In the genomic region with DNA sequence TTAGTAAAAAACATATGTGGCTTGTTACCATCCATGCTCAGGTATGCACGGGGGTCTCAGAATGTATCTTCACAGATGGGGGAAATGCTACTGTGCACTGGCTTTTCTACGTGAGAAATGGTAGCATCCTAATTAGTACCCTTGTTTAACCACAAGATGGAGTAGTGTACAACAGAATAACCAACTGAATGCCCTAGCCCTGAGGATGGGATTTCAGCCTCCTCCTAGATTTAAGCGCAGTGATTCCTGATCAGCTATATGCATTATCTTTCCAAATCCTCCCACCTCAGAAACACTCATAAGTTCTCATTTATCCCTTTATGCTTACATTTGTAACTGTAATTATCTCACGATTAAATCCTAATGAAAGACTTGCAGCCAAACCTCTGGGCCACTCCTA, we compare ENCODE assay signal across 9 mouse cellular contexts. TPM values are rescaled to one million over a fixed set of nuclear protein-coding genes. Genes with fewer than 3 reads are reported as not detected.
DNase-seq lines count a peak whose midpoint lies in the region; ATAC-seq and TF ChIP-seq lines count a peak whose summit lies in the region.
"Had no signal": no experiment of that assay in that cellular context is flagged by ENCODE, and none has a peak within 500 bp of the region (broad histone marks: within the 10 kb centered on the region; RNA-seq: fewer than 3 reads in every experiment).

No protein-coding gene starts in this region.

- no peak overlapping the region for H3K27ac ChIP-seq in cerebellum, adult 2 months (ENCODE audit: insufficient read depth, low read length)
- H3K27ac ChIP-seq in liver, embryonic 14.5 days, result no peak overlapping the region
- H3K27ac ChIP-seq in liver, embryonic 12.5 days, result no peak overlapping the region
- H3K27ac ChIP-seq in forebrain, embryonic 12.5 days, result no peak overlapping the region
- H3K27ac ChIP-seq: heart, embryonic 13.5 days had no signal

- no peak for ATAC-seq in liver, embryonic 14.5 days (ENCODE audit: insufficient read depth)
- ATAC-seq in liver, embryonic 12.5 days, result no peak
- peak; percentile 81 for ATAC-seq in forebrain, embryonic 12.5 days (ENCODE audit: low FRiP score)

- no peak for TF ChIP-seq POLR2A in cerebellum, adult 2 months (IDR thresholded peaks at IDR 0.05; ENCODE audit: borderline replicate concordance, insufficient read depth, low read length)

- TF ChIP-seq EP300 in liver, embryonic 14.5 days (IDR thresholded peaks at IDR 0.05; ENCODE audit: low read depth), result no peak

- H3K36me3 ChIP-seq in liver, embryonic 14.5 days (replicated peaks; ENCODE audit: control insufficient read depth, insufficient read depth, low read depth), result no peaks in the 10 kb centered on the region
- no peaks in the 10 kb centered on the region for H3K36me3 ChIP-seq in liver, embryonic 12.5 days
- no peaks in the 10 kb centered on the region for H3K36me3 ChIP-seq in forebrain, embryonic 12.5 days (replicated peaks)
- H3K36me3 ChIP-seq: heart, embryonic 13.5 days had no signal

- no peaks in the 10 kb centered on the region for H3K9me3 ChIP-seq in liver, embryonic 14.5 days (ENCODE audit: control insufficient read depth, low read length)
- H3K9me3 ChIP-seq in liver, embryonic 12.5 days (replicated peaks), result no peaks in the 10 kb centered on the region
- no peaks in the 10 kb centered on the region for H3K9me3 ChIP-seq in forebrain, embryonic 12.5 days
- H3K9me3 ChIP-seq: heart, embryonic 13.5 days had no signal

- DNase-seq in cerebellum, adult 2 months, result peak in 1 of 2 experiments; percentile 24
- DNase-seq in cerebellum, adult 11-12 months, result no peak
- no peak for DNase-seq in liver, embryonic 14.5 days (ENCODE audit: low read depth in 3 of 3, low spot score in 3 of 3)
- peak; percentile 54 for DNase-seq in mesoderm, embryonic 11.5 days (ENCODE audit: low read depth, low spot score)
- DNase-seq in spleen, adult 12 weeks (ENCODE audit: low spot score), result no peak
- DNase-seq in ovary, postnatal 36 days (ENCODE audit: low spot score), result no peak

- H3K4me1 ChIP-seq in cerebellum, adult 2 months (ENCODE audit: control insufficient read depth, insufficient read depth, low read length), result no peaks in the 10 kb centered on the region
- H3K4me1 ChIP-seq in liver, embryonic 14.5 days (replicated peaks; ENCODE audit: control insufficient read depth in 2 of 2, insufficient read depth in 2 of 2, low read length in 1 of 2), result no peaks in the 10 kb centered on the region
- H3K4me1 ChIP-seq in liver, embryonic 12.5 days, result no peaks in the 10 kb centered on the region
- peaks cover 4% of the 10 kb centered on the region; the same call in 1 of the 2 replicates for H3K4me1 ChIP-seq in forebrain, embryonic 12.5 days

- H3K27me3 ChIP-seq in cerebellum, adult 2 months (ENCODE audit: control insufficient read depth, insufficient read depth, low read length), result no peaks in the 10 kb centered on the region; the same call in 1 of the 2 replicates
- no peaks in the 10 kb centered on the region for H3K27me3 ChIP-seq in liver, embryonic 14.5 days (ENCODE audit: control insufficient read depth, insufficient read depth, low read length)
- no peaks in the 10 kb centered on the region for H3K27me3 ChIP-seq in liver, embryonic 12.5 days (replicated peaks)
- 0 out of 2 replicates have a peak, but pooled peaks cover 2% of the 10 kb centered on the region for H3K27me3 ChIP-seq in forebrain, embryonic 12.5 days
- H3K27me3 ChIP-seq: heart, embryonic 13.5 days had no signal

- H3K4me3 ChIP-seq in cerebellum, adult 2 months (replicated peaks; ENCODE audit: insufficient read depth, low read depth, low read length), result no peak overlapping the region
- H3K4me3 ChIP-seq in liver, embryonic 14.5 days (ENCODE audit: insufficient read depth in 1 of 2, low read depth in 2 of 2, low read length in 2 of 2), result no peak overlapping the region
- no peak overlapping the region for H3K4me3 ChIP-seq in liver, embryonic 12.5 days
- H3K4me3 ChIP-seq in forebrain, embryonic 12.5 days (replicated peaks), result no peak overlapping the region
- H3K4me3 ChIP-seq: heart, embryonic 13.5 days had no signal

- H3K9ac ChIP-seq in liver, embryonic 14.5 days (replicated peaks), result no peak overlapping the region
- no peak overlapping the region for H3K9ac ChIP-seq in liver, embryonic 12.5 days
- no peak overlapping the region for H3K9ac ChIP-seq in forebrain, embryonic 12.5 days
- H3K9ac ChIP-seq: heart, embryonic 13.5 days had no signal

- no peak overlapping the region for H3K4me2 ChIP-seq in liver, embryonic 14.5 days (ENCODE audit: low read depth)
- no peak overlapping the region for H3K4me2 ChIP-seq in liver, embryonic 12.5 days
- no peak overlapping the region for H3K4me2 ChIP-seq in forebrain, embryonic 12.5 days
- H3K4me2 ChIP-seq: heart, embryonic 13.5 days had no signal

- 8% methylated on average over 4 of the region's 4 CpGs for WGBS in cerebellum, adult 2 months
- 14% methylated on average over 4 of the region's 4 CpGs for WGBS in liver, embryonic 14.5 days (ENCODE audit: insufficient replicate concordance)
- WGBS in liver, embryonic 12.5 days (ENCODE audit: insufficient replicate concordance), result 11% methylated on average over 4 of the region's 4 CpGs
- WGBS in forebrain, embryonic 12.5 days, result 17% methylated on average over 4 of the region's 4 CpGs

- peak; percentile 42; the same call in 1 of the 2 replicates for TF ChIP-seq CTCF in cerebellum, adult 2 months (IDR thresholded peaks at IDR 0.05; ENCODE audit: borderline replicate concordance, insufficient read depth, low read depth, low read length)
- TF ChIP-seq CTCF in liver, embryonic 14.5 days (IDR thresholded peaks at IDR 0.05; ENCODE audit: low read depth), result peak; percentile 44

RNA-seq across cellular contexts. Expression of a gene that starts 37.6 kb away (rescaled TPM):
- 5.8 and 6.6 TPM in 2 replicates for polyA plus RNA-seq in cerebellum, adult 2 months (2012; rRNA removed)
- polyA plus RNA-seq in liver, embryonic 14.5 days (2012; rRNA removed), result 0.07 and 0.11 TPM in 2 replicates
- polyA plus RNA-seq in liver, embryonic 14.5 days (2014; fragmentation: Nextera tagmentation; extraction: Ambion mirVana), result 0.24 and 0.32 TPM in 2 replicates
- 0.56 and 0.84 TPM in 2 replicates for polyA plus RNA-seq in liver, embryonic 12.5 days (2016; fragmentation: Nextera tagmentation; extraction: Ambion mirVana)
- 21.0 and 22.7 TPM in 2 replicates for polyA plus RNA-seq in forebrain, embryonic 12.5 days (2016; fragmentation: Nextera tagmentation; extraction: Ambion mirVana)
